18 mouse cellular contexts compared by ENCODE assay signal in the genomic region with DNA sequence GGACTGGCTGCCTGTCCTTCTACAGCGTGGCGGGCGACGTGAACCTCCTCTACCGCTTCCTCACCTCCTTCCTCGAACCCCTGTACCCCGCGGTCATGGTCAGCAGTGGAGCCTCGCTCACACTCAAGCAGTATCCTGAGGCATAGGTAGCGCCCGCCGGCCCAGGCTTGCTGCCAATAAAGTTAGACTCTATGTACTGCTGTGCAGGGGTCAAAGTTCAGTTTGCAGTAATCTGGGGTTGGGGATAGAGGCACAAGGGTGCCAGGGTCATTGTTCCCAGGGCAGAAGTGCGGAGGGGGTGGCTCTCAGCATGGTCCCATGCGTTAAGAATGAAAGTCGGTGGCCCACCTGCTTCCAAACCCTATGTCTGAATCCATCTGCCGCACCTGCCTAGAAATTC. TPM values are rescaled to one million over a fixed set of nuclear protein-coding genes. Genes with fewer than 3 reads are reported as not detected.
DNase-seq lines count a peak whose midpoint lies in the region; ATAC-seq lines count a peak whose summit lies in the region.
"Had no signal": no experiment of that assay in that cellular context is flagged by ENCODE, and none has a peak within 500 bp of the region (broad histone marks: within the 10 kb centered on the region; RNA-seq: fewer than 3 reads in every experiment).

No protein-coding gene starts in this region.

- H3K9me3 ChIP-seq in embryonic facial prominence, embryonic 15.5 days (replicated peaks) = no peaks in the 10 kb centered on the region
- H3K9me3 ChIP-seq in embryonic facial prominence, embryonic 10.5 days = no peaks in the 10 kb centered on the region
- H3K9me3 ChIP-seq in stomach, embryonic 15.5 days = no peaks in the 10 kb centered on the region
- H3K9me3 ChIP-seq: forebrain, embryonic 13.5 days; hindbrain, embryonic 10.5 days; midbrain, embryonic 15.5 days had no signal

- 0 out of 2 replicates have a peak, but pooled peaks have one; percentile 18 for ATAC-seq in embryonic facial prominence, embryonic 15.5 days (ENCODE audit: insufficient number of reproducible peaks, low FRiP score, low TSS enrichment, low read depth)
- ATAC-seq in stomach, embryonic 15.5 days (ENCODE audit: insufficient read depth, low FRiP score, low read depth) = peak; percentile 65; the same call in 1 of the 2 replicates
- ATAC-seq: forebrain, embryonic 13.5 days; midbrain, embryonic 15.5 days had no signal

- H3K27me3 ChIP-seq in embryonic facial prominence, embryonic 15.5 days = no peaks in the 10 kb centered on the region
- H3K27me3 ChIP-seq in embryonic facial prominence, embryonic 10.5 days (replicated peaks; ENCODE audit: low read depth, poor library complexity, severe bottlenecking) = no peaks in the 10 kb centered on the region
- 0 out of 2 replicates have a peak, but pooled peaks cover 3% of the 10 kb centered on the region for H3K27me3 ChIP-seq in stomach, embryonic 15.5 days (replicated peaks)
- H3K27me3 ChIP-seq: forebrain, embryonic 13.5 days; midbrain, embryonic 15.5 days had no signal

- H3K4me1 ChIP-seq in embryonic facial prominence, embryonic 15.5 days = no peaks in the 10 kb centered on the region
- H3K4me1 ChIP-seq in embryonic facial prominence, embryonic 10.5 days = peaks cover 37% of the 10 kb centered on the region
- peaks cover 8% of the 10 kb centered on the region for H3K4me1 ChIP-seq in stomach, embryonic 15.5 days
- H3K4me1 ChIP-seq: forebrain, embryonic 13.5 days; midbrain, embryonic 15.5 days had no signal

- H3K27ac ChIP-seq in embryonic facial prominence, embryonic 15.5 days (replicated peaks) = no peak overlapping the region
- no peak overlapping the region for H3K27ac ChIP-seq in embryonic facial prominence, embryonic 10.5 days (replicated peaks)
- peak overlapping the region; percentile 78; the same call in 1 of the 2 replicates for H3K27ac ChIP-seq in stomach, embryonic 15.5 days
- H3K27ac ChIP-seq: forebrain, embryonic 13.5 days; midbrain, embryonic 15.5 days had no signal

- no peak for DNase-seq in embryonic facial prominence, embryonic 10.5 days (ENCODE audit: low spot score)
- peak; percentile 84 to 85 for DNase-seq in kidney, adult 8-10 months
- DNase-seq in liver = peak; percentile 42
- no peak for DNase-seq in adrenal gland, adult 8-10 months
- no peak for DNase-seq in layer of hippocampus, adult 18-20 months (ENCODE audit: low spot score in 2 of 2)
- no peak for DNase-seq in lung, postnatal 25 days (ENCODE audit: low spot score)
- DNase-seq: cerebellum, adult 9-11 months; gastrocnemius, postnatal 14 days; lung, postnatal 4 days; right cerebral cortex, postnatal 25 days had no signal

- no peak overlapping the region for H3K9ac ChIP-seq in embryonic facial prominence, embryonic 15.5 days
- no peak overlapping the region for H3K9ac ChIP-seq in stomach, embryonic 15.5 days
- H3K9ac ChIP-seq: forebrain, embryonic 13.5 days; midbrain, embryonic 15.5 days had no signal

- no peak overlapping the region for H3K4me2 ChIP-seq in embryonic facial prominence, embryonic 15.5 days (replicated peaks)
- H3K4me2 ChIP-seq in stomach, embryonic 15.5 days = no peak overlapping the region
- H3K4me2 ChIP-seq: forebrain, embryonic 13.5 days; midbrain, embryonic 15.5 days had no signal

- no peaks in the 10 kb centered on the region for H3K36me3 ChIP-seq in embryonic facial prominence, embryonic 15.5 days
- no peaks in the 10 kb centered on the region for H3K36me3 ChIP-seq in embryonic facial prominence, embryonic 10.5 days (replicated peaks)
- H3K36me3 ChIP-seq in stomach, embryonic 15.5 days = no peaks in the 10 kb centered on the region
- H3K36me3 ChIP-seq: hindbrain, embryonic 10.5 days; midbrain, embryonic 15.5 days had no signal

- H3K4me3 ChIP-seq in embryonic facial prominence, embryonic 15.5 days (replicated peaks) = no peak overlapping the region
- no peak overlapping the region for H3K4me3 ChIP-seq in embryonic facial prominence, embryonic 10.5 days
- no peak overlapping the region for H3K4me3 ChIP-seq in stomach, embryonic 15.5 days (replicated peaks)
- H3K4me3 ChIP-seq: forebrain, embryonic 13.5 days; hindbrain, embryonic 10.5 days; midbrain, embryonic 15.5 days had no signal

- WGBS in embryonic facial prominence, embryonic 15.5 days = 87% methylated on average over 16 of the region's 16 CpGs
- 83% methylated on average over 16 of the region's 16 CpGs for WGBS in embryonic facial prominence, embryonic 10.5 days
- WGBS in stomach, embryonic 15.5 days = 82% methylated on average over 16 of the region's 16 CpGs

RNA-seq across cellular contexts. Expression of gene Trim80, which starts 7.7 kb away (rescaled TPM):
- not detected in 2 replicates for polyA plus RNA-seq in embryonic facial prominence, embryonic 15.5 days (2015; fragmentation: Nextera tagmentation; extraction: Ambion mirVana)
- 0.15 TPM in 1 of 2 replicates, not detected in the other for polyA plus RNA-seq in embryonic facial prominence, embryonic 10.5 days (2016; fragmentation: Nextera tagmentation; extraction: Ambion mirVana)
- 0.23 and 0.35 TPM in 2 replicates for polyA plus RNA-seq in stomach, embryonic 15.5 days (2015; fragmentation: Nextera tagmentation; extraction: Ambion mirVana)
- not detected for total RNA-seq in adrenal gland, adult 8-10 months (2022)
- not detected for total RNA-seq in layer of hippocampus, adult 18-20 months (2021)
- total RNA-seq: CH12.LX; gastrocnemius, postnatal 14 days had no signal
- polyA plus RNA-seq: embryonic facial prominence, embryonic 11.5 days; forebrain, embryonic 13.5 days; midbrain, embryonic 15.5 days had no signal

RNA-seq across cellular contexts. Expression of gene Slc16a5, which starts 14.2 kb away (rescaled TPM):
- polyA plus RNA-seq in embryonic facial prominence, embryonic 15.5 days (2015; fragmentation: Nextera tagmentation; extraction: Ambion mirVana) = 0.22 and 0.36 TPM in 2 replicates
- polyA plus RNA-seq in embryonic facial prominence, embryonic 10.5 days (2016; fragmentation: Nextera tagmentation; extraction: Ambion mirVana) = 0.28 and 0.34 TPM in 2 replicates
- polyA plus RNA-seq in stomach, embryonic 15.5 days (2015; fragmentation: Nextera tagmentation; extraction: Ambion mirVana) = 2.3 and 3.1 TPM in 2 replicates
- under 1 TPM in 1 of 4 experiments, not detected in 3; 0.21 TPM for total RNA-seq in adrenal gland, adult 8-10 months (2022)
- not detected for total RNA-seq in layer of hippocampus, adult 18-20 months (2021)
- total RNA-seq: gastrocnemius, postnatal 14 days; left cerebral cortex, adult 8-10 months had no signal
- polyA plus RNA-seq: embryonic facial prominence, embryonic 11.5 days; forebrain, embryonic 13.5 days; hindbrain, embryonic 10.5 days had no signal

RNA-seq across cellular contexts. Expression of gene Armc7, which starts 27.4 kb away (rescaled TPM):
- polyA plus RNA-seq in embryonic facial prominence, embryonic 15.5 days (2015; fragmentation: Nextera tagmentation; extraction: Ambion mirVana) = 8.9 and 9.8 TPM in 2 replicates
- 9.0 and 9.9 TPM in 2 replicates for polyA plus RNA-seq in embryonic facial prominence, embryonic 10.5 days (2016; fragmentation: Nextera tagmentation; extraction: Ambion mirVana)
- polyA plus RNA-seq in stomach, embryonic 15.5 days (2015; fragmentation: Nextera tagmentation; extraction: Ambion mirVana) = 5.5 and 6.8 TPM in 2 replicates
- total RNA-seq in adrenal gland, adult 8-10 months (2022) = 10 to 100 TPM in 3 of 4 experiments, 1 to 10 TPM in 1; 8.6 to 11.7 (median 11.2) TPM
- total RNA-seq in layer of hippocampus, adult 18-20 months (2021) = 10 to 100 TPM; 11.4 to 13.8 TPM

RNA-seq across cellular contexts. Expression of gene Kctd2, which starts 28.1 kb away (rescaled TPM):
- polyA plus RNA-seq in embryonic facial prominence, embryonic 15.5 days (2015; fragmentation: Nextera tagmentation; extraction: Ambion mirVana) = 18.1 and 18.5 TPM in 2 replicates
- 14.8 and 17.3 TPM in 2 replicates for polyA plus RNA-seq in embryonic facial prominence, embryonic 10.5 days (2016; fragmentation: Nextera tagmentation; extraction: Ambion mirVana)
- 14.6 and 15.6 TPM in 2 replicates for polyA plus RNA-seq in stomach, embryonic 15.5 days (2015; fragmentation: Nextera tagmentation; extraction: Ambion mirVana)
- 10 to 100 TPM; 53.5 to 97.0 (median 65.5) TPM for total RNA-seq in adrenal gland, adult 8-10 months (2022)
- total RNA-seq in layer of hippocampus, adult 18-20 months (2021) = 10 to 100 TPM; 81.5 to 82.2 TPM

RNA-seq across cellular contexts. Expression of gene Atp5h, which starts 28.3 kb away (rescaled TPM):
- polyA plus RNA-seq in embryonic facial prominence, embryonic 15.5 days (2015; fragmentation: Nextera tagmentation; extraction: Ambion mirVana) = 815 and 841 TPM in 2 replicates
- 880 and 890 TPM in 2 replicates for polyA plus RNA-seq in embryonic facial prominence, embryonic 10.5 days (2016; fragmentation: Nextera tagmentation; extraction: Ambion mirVana)
- 824 and 904 TPM in 2 replicates for polyA plus RNA-seq in stomach, embryonic 15.5 days (2015; fragmentation: Nextera tagmentation; extraction: Ambion mirVana)
- 100 to 1,000 TPM; 440 to 566 (median 519) TPM for total RNA-seq in adrenal gland, adult 8-10 months (2022)
- total RNA-seq in layer of hippocampus, adult 18-20 months (2021) = 100 to 1,000 TPM; 468 to 483 TPM

Comparison
In these comparisons a context has a peak if more than half of its experiments do, and no peak if none do; other contexts are left out.
1. DNase-seq: peak in kidney, adult 8-10 months (2 of 2) and liver (single experiment); none in embryonic facial prominence, embryonic 10.5 days (single experiment), adrenal gland, adult 8-10 months (single experiment), layer of hippocampus, adult 18-20 months (0 of 2) and lung, postnatal 25 days (single experiment).